Mouse (Mus musculus) bone marrow, adult 2 months (tissue): ENCODE results near the gene Mia.

Experiments
- CTCF ChIP-seq: fragments of 200-500 bp; IDR thresholded peaks from 2 replicates; pipeline ENCODE4 v1.5.1; 2011; ENCODE audit warnings: low read length, control low read depth; ENCODE audit not compliant: control insufficient read depth, insufficient read depth
- POLR2A ChIP-seq: fragments of 200-500 bp; IDR thresholded peaks from 2 replicates; pipeline ENCODE4 v1.6.1; 2011; ENCODE audit warnings: low read depth, mild to moderate bottlenecking, control low read depth, low read length, borderline replicate concordance; ENCODE audit not compliant: control insufficient read depth

- TF ChIP-seq POLR2A, result no peak
- TF ChIP-seq CTCF, result no peak
Measured at GRCm38 (mm10) chr7:27158171-27158570, 22.8 kb downstream of the Mia start.
